Mouse (Mus musculus): ENCODE results near the gene Akap14.
A peak's percentile ranks its signal among the peaks of the same experiment; 100 is the strongest.
"Not testable (repeated sequence)": the region's sequence is repeated elsewhere in the genome, so short reads cannot be mapped to it uniquely, and the experiment has no call there.

Gene Akap14

GRCm38 (mm10) chrX:37168742-37169141 lies at the start of gene Akap14:
Gene Akap14 (minus strand): TSS chrX:37168842.
- no peak for DNase-seq (ENCODE audit: low spot score in 2 of 2)

GRCm38 (mm10) chrX:37210941-37211340 lies 42.3 kb upstream of the Akap14 start, which contains the start of gene Gm9:
Gene Gm9 (minus strand): TSS chrX:37211041.
- DNase-seq (ENCODE audit: low spot score in 2 of 2): no peak

GRCm38 (mm10) chrX:37198676-37199075 lies 30.0 kb upstream of the Akap14 start:
- DNase-seq (ENCODE audit: low spot score in 2 of 2): no peak

- peak in 1 of 2 experiments; percentile 12 for DNase-seq (ENCODE audit: low spot score in 2 of 2)
These were observed 23.2 kb upstream of the Akap14 start for GRCm38 (mm10) chrX:37191744-37192379.

- DNase-seq (ENCODE audit: low spot score in 2 of 2): peak; percentile 60 to 68
These were observed 22.6 kb upstream of the Akap14 start, which contains the start of the genes Ndufa1 and Rnf113a1 for GRCm38 (mm10) chrX:37191105-37191743. Gene Ndufa1 (minus strand): TSS chrX:37191163. Gene Rnf113a1 (plus strand): TSS chrX:37191245.

GRCm38 (mm10) chrX:37190755-37191104 lies 22.1 kb upstream of the Akap14 start:
- no peak for DNase-seq (ENCODE audit: low spot score in 2 of 2)

GRCm38 (mm10) chrX:37184401-37184800 lies 15.8 kb upstream of the Akap14 start:
- DNase-seq (ENCODE audit: low spot score in 2 of 2): not testable (repeated sequence)

GRCm38 (mm10) chrX:37167085-37167484 lies 1.6 kb downstream of the Akap14 start:
- no peak for DNase-seq (ENCODE audit: low spot score in 2 of 2)

GRCm38 (mm10) chrX:37163115-37163514 lies 5.5 kb downstream of the Akap14 start:
- no peak for DNase-seq (ENCODE audit: low spot score in 2 of 2)

- DNase-seq (ENCODE audit: low spot score in 2 of 2): no peak
These were observed 7.5 kb downstream of the Akap14 start for GRCm38 (mm10) chrX:37161169-37161568.

- no peak for DNase-seq (ENCODE audit: low spot score in 2 of 2)
These were observed 10.8 kb downstream of the Akap14 start for GRCm38 (mm10) chrX:37157839-37158238.

- DNase-seq (ENCODE audit: low spot score in 2 of 2): no peak
These were observed 23.7 kb downstream of the Akap14 start for GRCm38 (mm10) chrX:37144954-37145353.

- DNase-seq (ENCODE audit: low spot score in 2 of 2): not testable (repeated sequence)
These were observed 24.1 kb downstream of the Akap14 start for GRCm38 (mm10) chrX:37144498-37144897.

GRCm38 (mm10) chrX:37141732-37142131 lies 26.9 kb downstream of the Akap14 start:
- DNase-seq (ENCODE audit: low spot score in 2 of 2): no peak

GRCm38 (mm10) chrX:37126671-37127358 lies 41.8 kb downstream of the Akap14 start, which contains the start of gene Nkap:
Gene Nkap (plus strand): TSS chrX:37126795.
- peak; percentile 40 to 46 for DNase-seq (ENCODE audit: low spot score in 2 of 2)

- no peak for DNase-seq (ENCODE audit: low spot score in 2 of 2)
These were observed 43.1 kb downstream of the Akap14 start for GRCm38 (mm10) chrX:37125511-37125910.

GRCm38 (mm10) chrX:37120212-37120611 lies 48.4 kb downstream of the Akap14 start:
- no peak for DNase-seq (ENCODE audit: low spot score in 2 of 2)

- no peak for DNase-seq (ENCODE audit: low spot score in 2 of 2)
These were observed 49.1 kb downstream of the Akap14 start for GRCm38 (mm10) chrX:37119585-37119984.

- DNase-seq (ENCODE audit: low spot score in 2 of 2): no peak
These were observed 51.6 kb downstream of the Akap14 start for GRCm38 (mm10) chrX:37117085-37117484.

GRCm38 (mm10) chrX:37110881-37111193 lies 57.8 kb downstream of the Akap14 start:
- DNase-seq (ENCODE audit: low spot score in 2 of 2): no peak

GRCm38 (mm10) chrX:37110193-37110880 lies 58.3 kb downstream of the Akap14 start, which contains the start of gene Upf3b:
Gene Upf3b (minus strand): TSS chrX:37110322.
- peak; percentile 82 to 90 for DNase-seq (ENCODE audit: low spot score in 2 of 2)

All from frontal cortex, postnatal 14 days (tissue).